ENCODE assay signal across 1 mouse cellular context in genomic region chr6:87042004-87042336, GRCm38 (mm10).
TF ChIP-seq lines count a peak whose summit lies in the region.

No protein-coding gene starts in this region.

TF ChIP-seq in MEL, 35 proteins besides CTCF, POLR2A, EP300 and RAD21 (continued from another document):
- no peak for TF ChIP-seq E2F4 (IDR thresholded peaks at IDR 0.05; ENCODE audit: borderline replicate concordance, low read depth, low read length)
TF ChIP-seq in MEL: peak in this region for 9.
